Mouse (Mus musculus): ENCODE measurements around the gene Dnajc3. TPM values are rescaled to one million over a fixed set of nuclear protein-coding genes. Genes with fewer than 3 reads are reported as not detected.
A peak's percentile ranks its signal among the peaks of the same experiment; 100 is the strongest.

The Dnajc3 gene
- polyA plus RNA-seq, 1 experiment, result 19.2 TPM

DNA sequence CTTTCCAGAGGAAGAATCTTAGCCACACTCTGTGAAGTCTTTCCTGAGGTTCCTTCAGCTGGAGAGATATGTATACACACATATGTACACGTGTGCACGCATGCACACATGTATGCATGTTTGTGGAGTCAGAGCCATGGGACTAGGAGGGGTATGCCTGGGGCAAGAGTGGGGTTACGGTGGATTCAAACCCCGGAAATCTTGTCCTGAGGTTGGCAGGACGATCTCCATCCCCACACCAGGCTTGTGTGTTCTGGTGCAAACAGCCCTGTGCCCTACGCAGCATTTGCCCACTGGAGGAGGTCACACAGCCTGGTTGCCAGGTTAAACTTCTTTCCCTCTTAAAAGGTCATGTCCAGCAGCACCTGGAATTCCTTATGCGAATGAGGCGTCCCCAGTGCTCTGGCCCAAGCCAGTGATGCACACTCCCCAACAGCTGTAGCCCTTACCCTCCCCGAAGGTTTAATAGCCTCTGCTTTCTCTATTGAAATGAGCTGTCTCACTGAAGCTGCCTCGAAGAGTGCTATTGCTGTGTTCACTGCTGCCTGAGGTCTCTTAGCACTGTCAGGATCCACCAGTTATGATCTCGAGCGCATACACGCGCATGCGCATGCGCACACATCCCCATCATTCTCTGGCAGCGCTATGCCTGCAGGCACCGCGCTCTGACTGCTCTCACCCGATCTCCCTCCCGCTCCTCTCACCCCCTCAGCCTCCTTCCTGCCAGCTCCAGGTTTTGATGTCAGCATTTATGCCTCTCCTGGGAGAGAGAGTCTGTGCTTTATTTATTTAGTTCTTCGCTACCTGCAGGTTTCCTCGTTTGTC lies 75.0 kb downstream of the Dnajc3 start:
- WGBS, result 73% methylated on average over 23 of the region's 23 CpGs
- no peak for DNase-seq (ENCODE audit: low read depth, low spot score)

- 83% methylated on average over 12 of the region's 12 CpGs for WGBS
- no peak for DNase-seq (ENCODE audit: low read depth, low spot score)
Measured at GRCm38 (mm10) chr14:119013549-119013948, 75.8 kb downstream of the Dnajc3 start.

DNA sequence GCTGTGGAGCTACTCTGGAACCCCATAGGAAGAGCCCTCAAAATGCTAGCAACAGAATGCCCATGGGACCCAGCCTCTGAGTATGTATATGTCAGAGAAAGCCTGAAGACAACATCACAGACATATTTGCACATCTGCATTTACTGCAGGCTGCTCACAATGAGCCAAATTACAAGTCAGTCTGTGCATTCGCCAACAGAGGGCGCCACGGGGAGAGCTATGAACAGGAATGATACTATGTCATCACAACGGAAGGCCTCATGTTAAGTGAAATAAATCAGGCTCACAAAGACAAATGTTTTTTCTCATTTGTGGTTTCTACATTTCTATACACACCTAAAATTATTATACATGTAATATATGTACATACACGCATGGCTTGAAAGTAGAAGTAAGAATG lies 88.1 kb downstream of the Dnajc3 start:
- 66% methylated on average over 5 of the region's 5 CpGs for WGBS
- no peak for DNase-seq (ENCODE audit: low read depth, low spot score)

- DNase-seq (ENCODE audit: low read depth, low spot score), result peak; percentile 32
- WGBS, result 29% methylated on average over 4 of the region's 4 CpGs
Measured at GRCm38 (mm10) chr14:119027130-119027529, 89.4 kb downstream of the Dnajc3 start.

GRCm38 (mm10) chr14:119027675-119028253 lies 90.0 kb downstream of the Dnajc3 start:
- DNase-seq (ENCODE audit: low read depth, low spot score), result no peak
- 32% methylated on average over 2 of the region's 2 CpGs for WGBS

Other genes starting within 250 kb of the Dnajc3 start
- gene Abcc4, start 231.8 kb upstream of the Dnajc3 start, polyA plus RNA-seq (2012; rRNA removed), result 1.8 and 3.0 TPM in 2 replicates
- gene Cldn10, start 150.1 kb upstream of the Dnajc3 start, polyA plus RNA-seq (2012; rRNA removed), result 0.22 and 0.63 TPM in 2 replicates
- gene Dzip1, start 12.5 kb upstream of the Dnajc3 start, polyA plus RNA-seq (2012; rRNA removed), result 1.8 and 3.0 TPM in 2 replicates
- gene Uggt2, start 161.5 kb downstream of the Dnajc3 start, polyA plus RNA-seq (2012; rRNA removed), result 0.79 and 1.2 TPM in 2 replicates
- not detected in 2 replicates for gene Hs6st3, start 200.4 kb downstream of the Dnajc3 start, polyA plus RNA-seq (2012; rRNA removed)

Data from large intestine, adult 2 months (tissue).